Mouse (Mus musculus) cerebellum, adult 11 months (tissue): ENCODE results near the gene Tmem230.
A peak's percentile ranks its signal among the peaks of the same experiment; 100 is the strongest.
"Not testable (repeated sequence)": the region's sequence is repeated elsewhere in the genome, so short reads cannot be mapped to it uniquely, and the experiment has no call there.

Source experiments
- DNase-seq: peaks from one replicate; pipeline ENCODE4 v3.0.0; 2022

The Tmem230 gene

GRCm38 (mm10) chr2:132247539-132248313 is at the start of gene Tmem230:
Tmem230 (minus strand) TSS chr2:132247807.
- DNase-seq: peak; percentile 91

- DNase-seq: no peak
These were observed 46.3 kb upstream of the Tmem230 start for GRCm38 (mm10) chr2:132293694-132294450.

GRCm38 (mm10) chr2:132292083-132292482 is 44.5 kb upstream of the Tmem230 start:
- DNase-seq: peak; percentile 51

GRCm38 (mm10) chr2:132291265-132291664 is 43.7 kb upstream of the Tmem230 start:
- DNase-seq: peak; percentile 33

GRCm38 (mm10) chr2:132290808-132291207 is 43.2 kb upstream of the Tmem230 start:
- DNase-seq: no peak

- not testable (repeated sequence) for DNase-seq
These were observed 41.6 kb upstream of the Tmem230 start for GRCm38 (mm10) chr2:132289213-132289612.

- DNase-seq: peak; percentile 62
These were observed 38.9 kb upstream of the Tmem230 start for GRCm38 (mm10) chr2:132286376-132287076.

GRCm38 (mm10) chr2:132285722-132286121 is 38.1 kb upstream of the Tmem230 start:
- DNase-seq: not testable (repeated sequence)

- no peak for DNase-seq
These were observed 37.0 kb upstream of the Tmem230 start for GRCm38 (mm10) chr2:132284492-132285139.

GRCm38 (mm10) chr2:132283236-132284070 is 35.8 kb upstream of the Tmem230 start:
- no peak for DNase-seq

- no peak for DNase-seq
These were observed 35.0 kb upstream of the Tmem230 start for GRCm38 (mm10) chr2:132282453-132283174.

GRCm38 (mm10) chr2:132281560-132282452 is 34.2 kb upstream of the Tmem230 start:
- no peak for DNase-seq

GRCm38 (mm10) chr2:132280518-132281120 is 33.0 kb upstream of the Tmem230 start:
- no peak for DNase-seq

- no peak for DNase-seq
These were observed 32.4 kb upstream of the Tmem230 start for GRCm38 (mm10) chr2:132279978-132280377.

GRCm38 (mm10) chr2:132279336-132279882 is 31.8 kb upstream of the Tmem230 start:
- DNase-seq: no peak

- DNase-seq: no peak
These were observed 30.8 kb upstream of the Tmem230 start for GRCm38 (mm10) chr2:132278273-132278853.

GRCm38 (mm10) chr2:132276249-132276648 is 28.6 kb upstream of the Tmem230 start:
- no peak for DNase-seq

GRCm38 (mm10) chr2:132275527-132275926 is 27.9 kb upstream of the Tmem230 start:
- DNase-seq: no peak
